Mouse (Mus musculus) MEL (cell line): Measurements from ENCODE around the gene Plcxd1. TPM values are rescaled to one million over a fixed set of nuclear protein-coding genes. Genes with fewer than 3 reads are reported as not detected.

Experiments
- DNase-seq: peaks from one replicate; pipeline ENCODE4 v3.0.0; 2011; ENCODE audit warnings: low read depth, low spot score
- H3K27ac ChIP-seq: 2 replicates; pipeline ENCODE4 v1.5.1; 2012; ENCODE audit warnings: low read depth, mild to moderate bottlenecking, control low read depth, low read length, moderate library complexity; ENCODE audit not compliant: control insufficient read depth
- H3K27me3 ChIP-seq, 2 experiments: fragments of 150-350 bp in 1 of 2; sonication (generic) in 1 of 2; 2 replicates each; pipeline ENCODE4 v1.6.1; 2012; ENCODE audit warnings: low read length in 2 of 2, mild to moderate bottlenecking in 2 of 2, improper control_type of control experiment in 1 of 2, moderate library complexity in 1 of 2; ENCODE audit not compliant: insufficient read depth in 2 of 2, control insufficient read depth in 1 of 2
- H3K36me3 ChIP-seq, 2 experiments: 2 replicates each; pipeline ENCODE4 v1.6.1; 2012 to 2014; ENCODE audit warnings: low read length in 2 of 2, improper control_type of control experiment in 1 of 2, inconsistent platforms in 1 of 2, mild to moderate bottlenecking in 1 of 2; ENCODE audit not compliant: insufficient read depth in 2 of 2, control insufficient read depth in 1 of 2
- H3K4me1 ChIP-seq, 2 experiments: fragments of 150-350 bp in 1 of 2; sonication (generic) in 1 of 2; 2 replicates each; pipeline ENCODE4 v1.6.1; 2012; ENCODE audit warnings: low read length in 2 of 2, improper control_type of control experiment in 1 of 2, mild to moderate bottlenecking in 1 of 2; ENCODE audit not compliant: insufficient read depth in 2 of 2, control insufficient read depth in 1 of 2
- H3K4me3 ChIP-seq, 2 experiments: fragments of 150-350 bp in 1 of 2; sonication (generic) in 1 of 2; 2 replicates each; pipeline ENCODE4 v1.5.1; 2012; ENCODE audit warnings: low read depth in 2 of 2, low read length in 2 of 2, mild to moderate bottlenecking in 2 of 2, moderate library complexity in 2 of 2, control low read depth in 1 of 2, improper control_type of control experiment in 1 of 2; ENCODE audit not compliant: control insufficient read depth in 1 of 2, insufficient read depth in 1 of 2
- H3K79me2 ChIP-seq: 2 replicates; pipeline ENCODE4 v1.6.1; 2012; ENCODE audit warnings: mild to moderate bottlenecking, low read length, moderate library complexity; ENCODE audit not compliant: control insufficient read depth, poor library complexity, insufficient read depth
- H3K9ac ChIP-seq: 2 replicates; pipeline ENCODE4 v1.6.1; 2012; ENCODE audit warnings: low read depth, mild to moderate bottlenecking, control low read depth, low read length, moderate library complexity; ENCODE audit not compliant: control insufficient read depth, poor library complexity, severe bottlenecking
- H3K9me3 ChIP-seq: fragments of 150-350 bp; sonication (generic); replicated peaks from 2 replicates; pipeline ENCODE4 v1.6.1; 2012; ENCODE audit warnings: mild to moderate bottlenecking, low read length, improper control_type of control experiment, moderate library complexity; ENCODE audit not compliant: insufficient read depth
- BHLHE40 ChIP-seq: IDR thresholded peaks from 2 replicates; pipeline ENCODE4 v1.6.1; 2012; ENCODE audit warnings: low read depth, mild to moderate bottlenecking, inconsistent platforms, low read length, improper control_type of control experiment, borderline replicate concordance
- CTCF ChIP-seq, 3 experiments: IDR thresholded peaks in 2 of 3; conservative IDR thresholded peaks in 1 of 3; 2 replicates each; pipeline ENCODE4 v1.5.1; 2011 to 2012; ENCODE audit warnings: low read length in 3 of 3, low read depth in 2 of 3, mild to moderate bottlenecking in 2 of 3, improper control_type of control experiment in 1 of 3, inconsistent platforms in 1 of 3, mixed read lengths in 1 of 3, moderate library complexity in 1 of 3; ENCODE audit not compliant: control insufficient read depth in 1 of 3, insufficient read depth in 1 of 3, poor library complexity in 1 of 3, severe bottlenecking in 1 of 3
- E2F4 ChIP-seq: IDR thresholded peaks from 2 replicates; pipeline ENCODE4 v1.6.1; 2011; ENCODE audit warnings: low read depth, low read length, improper control_type of control experiment, borderline replicate concordance
- ELF1 ChIP-seq: IDR thresholded peaks from 2 replicates; pipeline ENCODE4 v1.6.1; 2014; ENCODE audit warnings: low read depth, mild to moderate bottlenecking, inconsistent platforms, low read length, improper control_type of control experiment, moderate library complexity
- EP300 ChIP-seq, 2 experiments: IDR thresholded peaks; 2 replicates each; pipeline ENCODE4 v1.6.1; 2011; ENCODE audit warnings: improper control_type of control experiment in 2 of 2, low read length in 2 of 2, low read depth in 1 of 2, mild to moderate bottlenecking in 1 of 2
- ETS1 ChIP-seq: IDR thresholded peaks from 2 replicates; pipeline ENCODE4 v1.6.1; 2012; ENCODE audit warnings: low read depth, mild to moderate bottlenecking, inconsistent platforms, low read length, improper control_type of control experiment, moderate library complexity
- GABPA ChIP-seq: IDR thresholded peaks from 2 replicates; pipeline ENCODE4 v1.6.1; 2012; ENCODE audit warnings: low read depth, mild to moderate bottlenecking, inconsistent platforms, low read length, improper control_type of control experiment, moderate library complexity
- GATA1 ChIP-seq: IDR thresholded peaks from 2 replicates; pipeline ENCODE4 v1.6.1; 2011; ENCODE audit warnings: low read depth, low read length, improper control_type of control experiment
- HCFC1 ChIP-seq: IDR thresholded peaks from 2 replicates; pipeline ENCODE4 v1.6.1; 2012; ENCODE audit warnings: low read depth, mild to moderate bottlenecking, inconsistent platforms, low read length, improper control_type of control experiment, moderate library complexity
- JUND ChIP-seq: IDR thresholded peaks from 2 replicates; pipeline ENCODE4 v1.6.1; 2011; ENCODE audit warnings: low read depth, mild to moderate bottlenecking, improper control_type of control experiment, low read length
- MAFK ChIP-seq: IDR thresholded peaks from 2 replicates; pipeline ENCODE4 v1.6.1; 2011; ENCODE audit warnings: low read depth, mild to moderate bottlenecking, low read length, improper control_type of control experiment, borderline replicate concordance
- MAX ChIP-seq: IDR thresholded peaks from 2 replicates; pipeline ENCODE4 v1.6.1; 2011; ENCODE audit warnings: low read length, improper control_type of control experiment
- MEF2A ChIP-seq: IDR thresholded peaks from 2 replicates; pipeline ENCODE4 v1.6.1; 2014; ENCODE audit warnings: low read depth, mild to moderate bottlenecking, inconsistent platforms, low read length, improper control_type of control experiment; ENCODE audit not compliant: poor library complexity, insufficient replicate concordance, severe bottlenecking; ENCODE audit errors: extremely low read depth
- MXI1 ChIP-seq: IDR thresholded peaks from 2 replicates; pipeline ENCODE4 v1.6.1; 2011; ENCODE audit warnings: mild to moderate bottlenecking, low read depth, low read length, improper control_type of control experiment
- MYB ChIP-seq: IDR thresholded peaks from 2 replicates; pipeline ENCODE4 v1.6.1; 2011; ENCODE audit warnings: mild to moderate bottlenecking, low read depth, low read length, improper control_type of control experiment
- MYC ChIP-seq: IDR thresholded peaks from 2 replicates; pipeline ENCODE4 v1.6.1; 2011; ENCODE audit warnings: low read depth, mild to moderate bottlenecking, low read length, improper control_type of control experiment, moderate library complexity
- NRF1 ChIP-seq: IDR thresholded peaks from 2 replicates; pipeline ENCODE4 v1.6.1; 2014; ENCODE audit warnings: low read depth, mild to moderate bottlenecking, inconsistent platforms, low read length, improper control_type of control experiment, moderate library complexity; ENCODE audit not compliant: poor library complexity, insufficient read depth, severe bottlenecking
- POLR2AphosphoS2 ChIP-seq: IDR thresholded peaks from 2 replicates; pipeline ENCODE4 v1.6.1; 2011; ENCODE audit warnings: low read length, improper control_type of control experiment
- RAD21 ChIP-seq: IDR thresholded peaks from 2 replicates; pipeline ENCODE4 v1.6.1; 2011; ENCODE audit warnings: mild to moderate bottlenecking, low read depth, low read length, improper control_type of control experiment
- RCOR1 ChIP-seq: IDR thresholded peaks from 2 replicates; pipeline ENCODE4 v1.6.1; 2012; ENCODE audit warnings: low read depth, mild to moderate bottlenecking, inconsistent platforms, low read length, improper control_type of control experiment
- SIN3A ChIP-seq: IDR thresholded peaks from 2 replicates; pipeline ENCODE4 v1.6.1; 2012; ENCODE audit warnings: low read length, improper control_type of control experiment, inconsistent platforms
- SMC3 ChIP-seq: IDR thresholded peaks from 2 replicates; pipeline ENCODE4 v1.6.1; 2011; ENCODE audit warnings: low read depth, low read length, improper control_type of control experiment
- TAL1 ChIP-seq: IDR thresholded peaks from 2 replicates; pipeline ENCODE4 v1.6.1; 2012; ENCODE audit warnings: mild to moderate bottlenecking, inconsistent platforms, low read length, moderate library complexity, mixed read lengths
- TBP ChIP-seq: IDR thresholded peaks from 2 replicates; pipeline ENCODE4 v1.8.0; 2011; ENCODE audit warnings: low read depth, low read length, improper control_type of control experiment
- USF1 ChIP-seq: IDR thresholded peaks from 2 replicates; pipeline ENCODE4 v1.6.1; 2014; ENCODE audit warnings: low read depth, mild to moderate bottlenecking, inconsistent platforms, low read length, improper control_type of control experiment, moderate library complexity
- ZKSCAN1 ChIP-seq: IDR thresholded peaks from 2 replicates; pipeline ENCODE4 v1.6.1; 2012; ENCODE audit warnings: low read depth, mild to moderate bottlenecking, inconsistent platforms, low read length, improper control_type of control experiment, moderate library complexity
- ZNF384 ChIP-seq: IDR thresholded peaks from 2 replicates; pipeline ENCODE4 v1.6.1; 2012; ENCODE audit warnings: low read depth, mild to moderate bottlenecking, inconsistent platforms, low read length, improper control_type of control experiment
- polyA plus RNA-seq, 2 experiments: library from polyadenylated mRNA; stranded (reverse) in 1 of 2; unstranded in 1 of 2; fragments of >175 nt in 1 of 2; fragments of >200 nt in 1 of 2; gene quantifications; 2 replicates each; pipeline versions ENCODE4 v1.2.1 to v1.2.4; 2012; ENCODE audit warnings: low replicate concordance in 2 of 2, low read depth in 1 of 2; ENCODE audit not compliant: insufficient read length in 2 of 2, insufficient read depth in 1 of 2, missing spikeins in 1 of 2
- total RNA-seq: library from RNA; depleted of rRNA; stranded (reverse); fragments of 300-350 nt; gene quantifications from 2 replicates; pipeline ENCODE4 v1.2.3, GENCODE M21; 2012

The Plcxd1 gene
- total and polyA plus RNA-seq, 3 experiments = 0.77 to 2.5 TPM; not detected in 1

- Histone ChIP-seq H3K9me3 (no peaks in the 10 kb centered on the region), H3K79me2 (peaks cover 19% of the 10 kb centered on the region), H3K27me3 (no peaks in the 10 kb centered on the region), H3K4me3 (no peak overlapping the region), H3K36me3 (peaks cover 0 to 8% of the 10 kb centered on the region in 2 experiments; a peak in 3 of 4 replicates), H3K27ac (no peak overlapping the region)
- TF ChIP-seq CTCF (IDR thresholded peaks at IDR 0.05 in 2 of 3, conservative IDR thresholded peaks at IDR 0.05 in 1 of 3; ENCODE audit: control insufficient read depth in 1 of 3, insufficient read depth in 1 of 3, low read depth in 2 of 3, low read length in 3 of 3, poor library complexity in 1 of 3, severe bottlenecking in 1 of 3) (no peak), ZNF384 (no peak), SMC3 (no peak), POLR2AphosphoS2 (no peak), TAL1 (no peak), SIN3A (no peak), RAD21 (no peak), MAX (no peak), MEF2A (no peak), MXI1 (no peak), TBP (no peak), GABPA (no peak), EP300 (IDR thresholded peaks at IDR 0.05; ENCODE audit: low read depth in 1 of 2, low read length in 2 of 2) (no peak), MYB (no peak), BHLHE40 (no peak), E2F4 (no peak), RCOR1 (no peak), GATA1 (no peak), MYC (no peak), HCFC1 (no peak)
- TF ChIP-seq, all 39 proteins: peak for 0
- DNase-seq = no peak
- Histone ChIP-seq H3K4me1 (peaks cover 6 to 7% of the 10 kb centered on the region in 2 experiments), H3K9ac (no peak overlapping the region)
Measured at GRCm38 (mm10) chr5:110103901-110104615, 4.3 kb downstream of the Plcxd1 start.

- Histone ChIP-seq H3K4me1 (peaks cover 6 to 7% of the 10 kb centered on the region in 2 experiments), H3K9me3 (no peaks in the 10 kb centered on the region)
Measured at GRCm38 (mm10) chr5:110104616-110105380, 5.0 kb downstream of the Plcxd1 start.

More at GRCm38 (mm10) chr5:110104616-110105380, 5.0 kb downstream of the Plcxd1 start:
- Histone ChIP-seq H3K27ac (no peak overlapping the region), H3K79me2 (peaks cover 19% of the 10 kb centered on the region)
- TF ChIP-seq RCOR1 = no peak
- TF ChIP-seq MAFK = no peak
- no peak for TF ChIP-seq ZKSCAN1
- TF ChIP-seq MYC = no peak
- TF ChIP-seq NRF1 = no peak
- no peak for TF ChIP-seq ELF1
- no peak for TF ChIP-seq MAX
- TF ChIP-seq GABPA = no peak
- no peak for TF ChIP-seq ETS1
- no peak for TF ChIP-seq JUND
- no peak for TF ChIP-seq USF1
- TF ChIP-seq ZNF384 = no peak
- TF ChIP-seq RAD21 = no peak
- no peak for TF ChIP-seq MEF2A
- TF ChIP-seq, all 39 proteins: peak for 0
- H3K36me3 ChIP-seq = peaks cover 0 to 8% of the 10 kb centered on the region in 2 experiments; a peak in 3 of 4 replicates
- H3K4me3 ChIP-seq = no peak overlapping the region
- H3K27me3 ChIP-seq = no peaks in the 10 kb centered on the region
- DNase-seq = no peak
- H3K9ac ChIP-seq = no peak overlapping the region
